Mouse (Mus musculus) liver, adult 2 months (tissue): ENCODE measurements around the gene Dnah3.

Experiments used
- CTCF ChIP-seq: fragments of 200-500 bp; IDR thresholded peaks from 2 replicates; pipeline ENCODE4 v1.5.1; 2011; ENCODE audit warnings: low read depth, low read length, control low read depth
- POLR2A ChIP-seq: fragments of 200-500 bp; IDR thresholded peaks from 2 replicates; pipeline ENCODE4 v1.6.1; 2011; ENCODE audit warnings: low read length, control low read depth; ENCODE audit not compliant: insufficient read depth; ENCODE audit errors: extremely low read depth

- TF ChIP-seq POLR2A (no peak), CTCF (no peak)
Observed at GRCm38 (mm10) chr7:120069164-120069563, 25.9 kb downstream of the Dnah3 start.
